Mouse (Mus musculus) lung, adult 2 months (tissue): ENCODE measurements around the gene Arhgap4. TPM values are rescaled to one million over a fixed set of nuclear protein-coding genes. Genes with fewer than 3 reads are reported as not detected.

Source experiments
- DNase-seq: peaks from one replicate; pipeline ENCODE4 v3.0.0; 2022
- H3K4me1 ChIP-seq: fragments of 200-500 bp; 2 replicates; pipeline ENCODE4 v1.6.1; 2011; ENCODE audit warnings: low read length; ENCODE audit not compliant: control insufficient read depth, insufficient read depth
- H3K4me3 ChIP-seq: fragments of 200-500 bp; replicated peaks from 2 replicates; pipeline ENCODE3; 2011; ENCODE audit warnings: low read depth, mild to moderate bottlenecking, control low read depth, low read length; ENCODE audit errors: extremely low read depth
- CTCF ChIP-seq: fragments of 200-500 bp; IDR thresholded peaks from 2 replicates; pipeline ENCODE4 v1.5.1; 2011; ENCODE audit warnings: mild to moderate bottlenecking, low read length, control low read depth; ENCODE audit not compliant: insufficient read depth
- POLR2A ChIP-seq: fragments of 200-500 bp; IDR thresholded peaks from 2 replicates; pipeline ENCODE4 v1.6.1; 2011; ENCODE audit warnings: low read depth, mild to moderate bottlenecking, control low read depth, low read length, borderline replicate concordance; ENCODE audit errors: extremely low read depth
- WGBS: fragments of 180-500 bp; shearing (Covaris S2); methylation state at CpG from one replicate; pipeline ENCODE4 v1.1.7; 2018; 5-methylcytosine and 5-hydroxymethylcytosine counted together
- polyA plus RNA-seq: library from polyadenylated mRNA; depleted of rRNA; stranded (reverse); fragments of >200 nt; gene quantifications from 2 replicates; pipeline ENCODE4 v1.2.3, GENCODE M21; 2012

Gene Arhgap4
- polyA plus RNA-seq, 1 experiment: 39.0 TPM

- WGBS: 85% methylated on average over 5 of the region's 5 CpGs
- TF ChIP-seq POLR2A: no peak
- no peak for TF ChIP-seq CTCF
- Histone ChIP-seq H3K4me3 (no peak overlapping the region), H3K4me1 (0 out of 2 replicates have a peak, but pooled peaks cover 2% of the 10 kb centered on the region)
- no peak for DNase-seq
Observed at GRCm38 (mm10) chrX:73918631-73919030, 3.0 kb downstream of the Arhgap4 start.

GRCm38 (mm10) chrX:73916945-73917344 is 4.7 kb downstream of the Arhgap4 start:
- Histone ChIP-seq H3K4me1 (0 out of 2 replicates have a peak, but pooled peaks cover 2% of the 10 kb centered on the region), H3K4me3 (no peak overlapping the region)
- TF ChIP-seq POLR2A (no peak), CTCF (no peak)
- DNase-seq: no peak
- 83% methylated on average over 8 of the region's 8 CpGs for WGBS

- 27% methylated on average over 31 of the region's 31 CpGs for WGBS
Observed at GRCm38 (mm10) chrX:73914827-73915703, 6.6 kb downstream of the Arhgap4 start.

GRCm38 (mm10) chrX:73911588-73911987 is 10.1 kb downstream of the Arhgap4 start:
- Histone ChIP-seq H3K4me3 (no peak overlapping the region), H3K4me1 (no peaks in the 10 kb centered on the region)
- WGBS: 66% methylated on average over 2 of the region's 2 CpGs
- DNase-seq: no peak
- TF ChIP-seq POLR2A (no peak), CTCF (no peak)

More at GRCm38 (mm10) chrX:73914827-73915703, 6.6 kb downstream of the Arhgap4 start:
- 0 out of 2 replicates have a peak, but pooled peaks have one; percentile 15 for TF ChIP-seq CTCF
- peak; percentile 65; the same call in 1 of the 2 replicates for TF ChIP-seq POLR2A
- Histone ChIP-seq H3K4me3 (peak overlapping the region; percentile 61), H3K4me1 (no peaks in the 10 kb centered on the region)
- peak; percentile 78 for DNase-seq

GRCm38 (mm10) chrX:73911156-73911555 is 10.5 kb downstream of the Arhgap4 start:
- Histone ChIP-seq H3K4me3 (peak overlapping the region; percentile 39), H3K4me1 (no peaks in the 10 kb centered on the region)
- TF ChIP-seq CTCF: no peak
- no peak for DNase-seq
- WGBS: 27% methylated on average over 25 of the region's 26 CpGs

GRCm38 (mm10) chrX:73910451-73910850 is 11.2 kb downstream of the Arhgap4 start:
- H3K4me3 ChIP-seq: no peak overlapping the region
- no peak for TF ChIP-seq POLR2A
- TF ChIP-seq CTCF: no peak
- no peak for DNase-seq
- H3K4me1 ChIP-seq: no peaks in the 10 kb centered on the region

- Histone ChIP-seq H3K4me1 (no peaks in the 10 kb centered on the region), H3K4me3 (no peak overlapping the region)
- no peak for TF ChIP-seq POLR2A
- no peak for TF ChIP-seq CTCF
- 72% methylated on average over 1 of the region's 1 CpGs for WGBS
- DNase-seq: no peak
Observed at GRCm38 (mm10) chrX:73910049-73910448, 11.6 kb downstream of the Arhgap4 start.

GRCm38 (mm10) chrX:73897959-73898358 is 23.7 kb downstream of the Arhgap4 start:
- 0 out of 2 replicates have a peak, but pooled peaks have one; percentile 23 for TF ChIP-seq CTCF
- no peak for TF ChIP-seq POLR2A
- Histone ChIP-seq H3K4me3 (no peak overlapping the region), H3K4me1 (no peaks in the 10 kb centered on the region)
- no peak for DNase-seq
- whole genome bisulfite sequencing: 63% methylated on average over 3 of the region's 3 CpGs

- no peak for TF ChIP-seq POLR2A
- peak; percentile 25; the same call in 1 of the 2 replicates for TF ChIP-seq CTCF
- Histone ChIP-seq H3K4me1 (no peaks in the 10 kb centered on the region), H3K4me3 (no peak within 1 kb of the TSS)
- DNase-seq: peak; percentile 38
- WGBS: 27% methylated on average over 2 of the region's 2 CpGs
Observed at GRCm38 (mm10) chrX:73895719-73896118, 26.0 kb downstream of the Arhgap4 start, which contains the start of gene L1cam. Gene L1cam (minus strand): TSS chrX:73896105.

- whole genome bisulfite sequencing: 91% methylated on average over 14 of the region's 14 CpGs
- DNase-seq: no peak
- TF ChIP-seq POLR2A: no peak
- TF ChIP-seq CTCF: no peak
- no peak overlapping the region for H3K4me3 ChIP-seq
- no peaks in the 10 kb centered on the region for H3K4me1 ChIP-seq
Observed at GRCm38 (mm10) chrX:73892833-73893232, 28.8 kb downstream of the Arhgap4 start.
